Mouse (Mus musculus) olfactory bulb, adult 2 months (tissue): ENCODE data around the gene Tmsb4x.

ENCODE experiments used
- CTCF ChIP-seq: fragments of 200-500 bp; IDR thresholded peaks from 2 replicates; pipeline ENCODE4 v1.5.1; 2012; ENCODE audit warnings: low read depth, mild to moderate bottlenecking, low read length, moderate library complexity; ENCODE audit not compliant: insufficient read depth
- POLR2A ChIP-seq: fragments of 200-500 bp; IDR thresholded peaks from 2 replicates; pipeline ENCODE4 v1.6.1; 2012; ENCODE audit warnings: mild to moderate bottlenecking, low read depth, low read length, moderate library complexity; ENCODE audit not compliant: insufficient read depth

- TF ChIP-seq POLR2A (no peak), CTCF (no peak)
Measured at GRCm38 (mm10) chrX:167239293-167239921, 30.3 kb upstream of the Tmsb4x start.
